Mouse (Mus musculus) erythroblast, embryonic 14.5 days (primary cell): Measurements from ENCODE around the gene Rbfox1. TPM values are rescaled to one million over a fixed set of nuclear protein-coding genes. Genes with fewer than 3 reads are reported as not detected.

Experiments used
- H3K27me3 ChIP-seq: 2 replicates; pipeline ENCODE4 v1.6.1; 2012; ENCODE audit warnings: inconsistent platforms; ENCODE audit not compliant: control insufficient read depth
- H3K36me3 ChIP-seq: 2 replicates; pipeline ENCODE4 v1.6.1; 2012; ENCODE audit warnings: mild to moderate bottlenecking, inconsistent platforms; ENCODE audit not compliant: control insufficient read depth
- H3K4me1 ChIP-seq: 2 replicates; pipeline ENCODE4 v1.6.1; 2012; ENCODE audit warnings: inconsistent platforms; ENCODE audit not compliant: control insufficient read depth
- H3K4me3 ChIP-seq: replicated peaks from 2 replicates; pipeline ENCODE3; 2012; ENCODE audit warnings: moderate library complexity, mild to moderate bottlenecking, inconsistent platforms
- H3K9me3 ChIP-seq: 2 replicates; pipeline ENCODE4 v1.6.1; 2012; ENCODE audit warnings: low read length, inconsistent platforms, mixed read lengths; ENCODE audit not compliant: control insufficient read depth
- GATA1 ChIP-seq: IDR thresholded peaks from 2 replicates; pipeline ENCODE4 v1.6.1; 2012; ENCODE audit warnings: low read length, inconsistent platforms, mixed read lengths
- TAL1 ChIP-seq: IDR thresholded peaks from 3 replicates; pipeline ENCODE4 v1.6.1; 2012; ENCODE audit warnings: low read length, inconsistent platforms, mixed read lengths
- polyA plus RNA-seq: library from polyadenylated mRNA; stranded (reverse); fragments of >175 nt; gene quantifications from 2 replicates; pipeline ENCODE4 v1.2.3, GENCODE M21; 2012

Rbfox1 gene
- polyA plus RNA-seq, 1 experiment, result not detected

DNA sequence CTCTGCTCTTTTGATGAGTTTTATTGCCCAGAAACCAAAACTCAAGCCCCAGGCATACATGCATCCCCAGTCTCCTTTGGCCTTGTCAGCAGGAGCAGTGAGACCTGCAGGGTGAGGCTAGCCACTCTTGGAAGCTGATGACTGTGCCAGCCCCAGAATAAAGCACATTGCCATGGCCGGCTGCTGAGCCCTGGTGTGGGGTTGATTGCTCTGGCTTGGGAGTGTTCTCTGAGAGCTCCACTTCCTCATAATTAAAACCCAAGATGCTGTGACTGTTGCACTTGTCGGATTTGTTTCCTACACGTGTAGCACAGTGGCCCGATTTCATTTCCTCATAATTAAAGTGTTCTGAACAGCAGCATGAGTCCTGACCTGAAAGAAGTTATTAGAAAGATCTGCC is 72.3 kb downstream of the Rbfox1 start:
- TF ChIP-seq TAL1 (no peak), GATA1 (no peak)
- Histone ChIP-seq H3K36me3 (no peaks in the 10 kb centered on the region), H3K4me3 (no peak overlapping the region), H3K4me1 (no peaks in the 10 kb centered on the region), H3K27me3 (no peaks in the 10 kb centered on the region), H3K9me3 (no peaks in the 10 kb centered on the region)

DNA sequence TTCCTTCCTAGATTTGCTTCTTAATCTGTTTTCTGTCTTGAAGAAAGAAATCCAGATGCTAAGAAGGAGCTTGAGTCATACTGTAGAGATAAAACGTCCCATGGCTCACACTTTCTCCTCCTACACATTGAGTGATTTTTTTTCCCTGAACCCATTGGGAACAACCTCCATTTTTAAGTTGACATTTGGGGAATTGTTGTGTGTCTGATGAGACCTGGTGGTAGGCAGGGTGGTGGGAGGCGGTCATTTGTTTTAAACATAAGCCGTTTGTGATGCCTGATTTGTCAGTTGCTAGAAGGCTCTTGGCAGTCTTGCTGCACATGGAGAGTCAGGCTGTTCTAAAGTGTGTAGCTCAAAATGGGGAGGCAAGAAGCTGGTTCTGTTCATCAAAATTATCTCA is 76.6 kb downstream of the Rbfox1 start:
- no peak overlapping the region for H3K4me3 ChIP-seq
- no peaks in the 10 kb centered on the region for H3K9me3 ChIP-seq
- H3K4me1 ChIP-seq, result no peaks in the 10 kb centered on the region
- no peaks in the 10 kb centered on the region for H3K27me3 ChIP-seq
- TF ChIP-seq GATA1 (no peak), TAL1 (no peak)
- H3K36me3 ChIP-seq, result no peaks in the 10 kb centered on the region

DNA sequence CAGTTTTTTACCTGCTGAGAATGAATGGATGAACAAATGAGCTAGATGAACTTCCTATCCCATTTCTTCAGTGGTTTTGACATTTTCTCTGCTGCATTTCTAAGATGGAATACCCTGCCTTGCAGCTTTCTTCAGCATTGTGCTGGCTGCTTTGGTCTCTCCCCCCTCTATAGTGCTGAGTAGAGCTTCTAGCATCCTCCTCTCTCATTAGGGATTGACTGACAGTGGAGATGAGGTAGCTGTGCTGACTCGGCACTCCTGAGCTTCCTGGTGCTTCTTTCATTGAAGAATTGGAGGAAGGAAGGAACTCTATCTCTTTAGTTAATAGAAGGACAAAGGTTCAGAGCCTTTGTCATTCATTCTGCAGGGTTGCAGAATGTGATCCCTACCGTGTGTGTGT is 89.0 kb downstream of the Rbfox1 start:
- H3K4me1 ChIP-seq, result no peaks in the 10 kb centered on the region
- TF ChIP-seq GATA1, result no peak
- TF ChIP-seq TAL1, result no peak
- H3K27me3 ChIP-seq, result no peaks in the 10 kb centered on the region
- H3K36me3 ChIP-seq, result no peaks in the 10 kb centered on the region
- no peak overlapping the region for H3K4me3 ChIP-seq
- no peaks in the 10 kb centered on the region for H3K9me3 ChIP-seq

DNA sequence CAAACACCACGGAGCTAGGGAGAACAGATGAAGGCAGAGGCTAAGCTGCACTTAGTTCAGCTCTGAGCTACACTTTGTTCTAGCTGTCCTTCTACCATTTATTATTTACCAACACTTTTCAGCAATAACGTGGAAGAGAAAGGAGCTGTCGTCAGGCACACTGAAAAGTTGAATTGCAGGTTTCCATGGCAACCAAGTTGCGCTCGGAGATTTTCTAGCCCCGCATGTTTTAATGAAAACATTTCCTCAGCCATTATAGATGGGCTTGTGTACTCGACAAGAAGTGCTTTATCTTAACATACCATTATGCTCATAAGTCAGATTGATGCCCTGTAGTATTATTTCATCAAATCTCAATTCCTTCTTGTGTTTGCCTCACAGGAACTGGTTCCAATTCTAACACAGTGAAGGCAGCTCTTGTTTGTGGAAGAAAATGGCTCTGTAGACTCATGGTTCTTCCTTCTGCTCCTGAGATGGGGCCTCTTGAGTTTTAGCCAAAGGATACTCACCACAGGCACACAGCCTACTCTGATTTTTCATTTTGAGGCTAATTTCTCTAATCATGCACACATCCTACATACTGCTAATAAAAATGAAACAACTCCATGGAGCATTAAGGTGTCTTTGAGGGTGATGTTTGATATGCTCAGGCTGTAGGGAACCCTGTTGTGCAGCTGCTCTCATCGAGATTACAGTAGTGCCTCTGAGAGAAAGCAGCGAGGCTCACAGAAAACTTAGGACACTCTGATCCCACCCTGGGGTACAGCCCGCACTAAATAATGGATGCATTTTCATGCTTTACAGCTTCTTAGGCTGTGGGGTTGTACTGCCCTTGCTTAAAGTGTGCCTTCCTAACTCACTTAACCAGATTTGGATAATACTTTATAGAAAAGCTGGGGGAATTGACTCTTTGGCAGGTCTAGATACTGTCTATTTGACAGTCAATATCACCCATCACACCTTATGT is 107.2 kb downstream of the Rbfox1 start:
- Histone ChIP-seq H3K27me3 (no peaks in the 10 kb centered on the region), H3K4me1 (no peaks in the 10 kb centered on the region), H3K36me3 (no peaks in the 10 kb centered on the region), H3K4me3 (no peak overlapping the region), H3K9me3 (no peaks in the 10 kb centered on the region)
- TF ChIP-seq GATA1 (no peak), TAL1 (no peak)

DNA sequence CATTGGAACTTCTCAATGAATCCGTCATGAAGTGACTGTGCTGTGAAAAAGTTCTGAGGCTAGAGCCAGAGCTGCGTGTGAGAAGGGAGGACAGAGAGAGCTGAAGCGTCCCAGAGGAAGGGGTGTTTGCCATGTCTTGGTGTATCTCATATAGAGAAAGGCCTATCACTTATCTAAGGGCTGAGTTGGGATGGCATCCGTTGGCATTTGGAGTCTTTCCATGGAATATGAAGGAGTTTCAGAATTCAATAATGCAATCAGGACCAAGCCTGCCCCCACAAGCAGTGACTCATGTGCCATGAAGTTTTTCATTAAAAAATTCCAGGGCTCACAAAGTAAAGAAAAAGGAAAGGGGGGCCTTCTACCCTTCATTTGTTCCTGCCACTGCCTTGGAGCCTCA is 112.0 kb downstream of the Rbfox1 start:
- Histone ChIP-seq H3K4me1 (no peaks in the 10 kb centered on the region), H3K9me3 (no peaks in the 10 kb centered on the region), H3K4me3 (no peak overlapping the region), H3K27me3 (no peaks in the 10 kb centered on the region), H3K36me3 (no peaks in the 10 kb centered on the region)
- no peak for TF ChIP-seq TAL1
- TF ChIP-seq GATA1, result no peak

DNA sequence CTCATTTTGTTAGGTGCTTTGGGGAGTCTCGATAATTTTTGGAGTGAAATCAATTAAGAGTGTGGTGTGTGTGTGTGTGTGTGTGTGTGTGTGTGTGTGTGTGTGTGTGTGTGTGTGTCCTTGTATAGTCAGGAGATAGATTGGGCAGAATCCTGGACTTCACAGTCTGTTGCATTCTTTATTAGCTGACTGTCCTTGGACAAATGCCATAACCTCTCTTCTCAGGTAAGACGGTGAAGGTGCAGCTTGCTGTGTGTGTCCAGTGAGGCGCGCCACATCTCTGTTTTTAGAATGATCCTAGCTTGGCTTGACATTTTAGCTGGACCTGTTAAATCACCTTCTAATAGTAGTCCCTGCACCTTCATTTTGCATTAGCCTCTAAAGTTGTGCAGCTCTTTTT is 112.5 kb downstream of the Rbfox1 start:
- Histone ChIP-seq H3K36me3 (no peaks in the 10 kb centered on the region), H3K4me3 (no peak overlapping the region), H3K4me1 (no peaks in the 10 kb centered on the region), H3K9me3 (no peaks in the 10 kb centered on the region), H3K27me3 (no peaks in the 10 kb centered on the region)
- TF ChIP-seq TAL1 (no peak), GATA1 (no peak)

DNA sequence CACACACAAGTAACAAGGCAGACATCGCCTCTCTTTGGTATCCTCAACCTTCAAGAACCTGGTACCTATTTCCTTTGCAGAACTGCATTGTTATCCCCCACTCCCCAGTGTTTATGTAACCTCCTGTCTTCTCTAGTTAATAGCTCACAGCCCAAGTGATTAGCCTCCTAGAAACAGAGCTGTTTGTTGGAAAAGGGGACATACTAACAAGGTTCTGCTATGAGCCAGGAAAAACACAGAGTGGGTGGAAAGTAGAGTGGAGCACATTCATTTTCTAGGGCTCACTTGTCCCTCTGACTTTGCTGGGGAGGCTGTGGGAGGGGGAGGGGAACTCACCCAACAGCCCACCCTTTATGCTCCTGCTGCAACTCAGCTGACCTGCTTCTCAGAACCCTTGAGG is 114.9 kb downstream of the Rbfox1 start:
- Histone ChIP-seq H3K27me3 (no peaks in the 10 kb centered on the region), H3K9me3 (no peaks in the 10 kb centered on the region), H3K36me3 (no peaks in the 10 kb centered on the region), H3K4me3 (no peak overlapping the region), H3K4me1 (no peaks in the 10 kb centered on the region)
- TF ChIP-seq TAL1 (no peak), GATA1 (no peak)

DNA sequence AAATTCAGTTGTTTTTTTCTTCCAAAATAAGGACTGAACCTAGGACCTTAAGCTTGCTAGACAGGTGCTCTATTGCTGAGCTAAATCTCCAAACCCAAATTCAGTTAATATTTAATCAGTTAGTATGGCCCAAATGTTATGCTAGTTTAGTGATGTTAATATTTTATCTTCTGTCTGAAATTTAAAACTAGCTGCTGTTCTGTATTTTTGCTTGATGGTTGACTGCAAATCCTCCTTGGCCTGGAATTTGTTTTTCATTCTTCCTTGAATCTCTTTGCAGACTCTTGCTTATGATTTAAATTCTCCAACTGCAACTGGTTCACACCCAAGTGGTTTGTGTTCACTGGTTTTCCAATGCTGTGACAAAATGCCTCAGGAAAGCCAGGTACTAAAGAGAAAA is 121.8 kb downstream of the Rbfox1 start:
- Histone ChIP-seq H3K9me3 (no peaks in the 10 kb centered on the region), H3K4me3 (no peak overlapping the region), H3K27me3 (no peaks in the 10 kb centered on the region), H3K4me1 (no peaks in the 10 kb centered on the region), H3K36me3 (no peaks in the 10 kb centered on the region)
- TF ChIP-seq GATA1 (no peak), TAL1 (no peak)

DNA sequence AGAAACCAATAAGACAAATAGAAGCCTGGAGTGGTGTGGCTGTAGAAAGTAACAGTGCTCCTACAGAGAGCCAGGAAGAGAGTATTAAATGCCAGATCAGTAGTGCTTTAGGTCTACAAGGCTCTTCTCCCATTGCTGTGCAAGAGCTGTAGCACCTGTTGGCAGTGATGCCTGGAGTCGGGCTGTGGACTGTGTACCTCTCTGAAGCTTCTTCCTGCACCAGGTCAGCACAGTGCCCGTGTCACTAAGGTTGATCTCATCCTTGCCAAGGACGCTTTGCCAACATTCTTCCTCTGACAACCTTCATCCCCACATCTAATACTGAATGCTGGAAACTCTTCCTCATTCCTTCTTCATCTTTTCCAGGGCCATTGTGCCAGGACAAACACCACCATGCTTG is 127.7 kb downstream of the Rbfox1 start:
- Histone ChIP-seq H3K36me3 (no peaks in the 10 kb centered on the region), H3K4me3 (no peak overlapping the region), H3K27me3 (no peaks in the 10 kb centered on the region), H3K4me1 (no peaks in the 10 kb centered on the region), H3K9me3 (no peaks in the 10 kb centered on the region)
- TF ChIP-seq TAL1 (no peak), GATA1 (no peak)
